Mouse (Mus musculus): ENCODE measurements around the gene Sinhcaf. TPM values are rescaled to one million over a fixed set of nuclear protein-coding genes. Genes with fewer than 3 reads are reported as not detected.
"Not testable (repeated sequence)": the region's sequence is repeated elsewhere in the genome, so short reads cannot be mapped to it uniquely, and the experiment has no call there.

Gene Sinhcaf
- polyA plus RNA-seq, 2 experiments = 28.3 to 69.9 TPM

DNA sequence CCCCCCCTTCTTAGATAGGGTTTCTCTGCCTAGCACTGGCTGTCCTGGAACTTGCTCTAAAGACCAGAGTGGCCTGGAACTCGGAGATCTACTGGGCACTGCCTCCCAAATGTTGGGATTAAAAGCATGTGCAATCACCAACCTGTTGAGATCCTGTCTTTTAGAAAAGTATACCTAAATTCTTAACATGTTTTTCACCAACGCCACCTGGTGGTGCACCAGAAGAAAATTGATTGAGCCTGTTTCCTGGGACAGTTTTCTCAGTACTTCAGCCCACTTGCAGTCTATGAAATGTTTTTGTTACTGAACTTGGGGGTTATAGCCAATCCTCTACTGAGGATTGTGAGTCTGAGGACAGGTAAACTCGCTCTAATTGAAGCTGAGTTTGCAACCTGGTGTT is 29.4 kb downstream of the Sinhcaf start:
- H3K27ac ChIP-seq (replicated peaks; ENCODE audit: low read depth, low read length) = no peak overlapping the region
- no peak for TF ChIP-seq POLR2A (IDR thresholded peaks at IDR 0.05; ENCODE audit: borderline replicate concordance, extremely low read depth, insufficient read depth, insufficient read length)
- peaks cover 12% of the 10 kb centered on the region for H3K36me3 ChIP-seq (ENCODE audit: control insufficient read depth, insufficient read depth, low read length)
- no peak overlapping the region for H3K4me3 ChIP-seq (replicated peaks; ENCODE audit: low read length)
- H3K9me3 ChIP-seq (ENCODE audit: control insufficient read depth, low read length) = no peaks in the 10 kb centered on the region
- DNase-seq (ENCODE audit: low spot score) (peak; percentile 46), ATAC-seq (ENCODE audit: low FRiP score, low read depth) (no peak)
- 29% methylated on average over 3 of the region's 3 CpGs for WGBS
- H3K9ac ChIP-seq (ENCODE audit: low read depth, low read length, severe bottlenecking) = no peak overlapping the region
- H3K4me2 ChIP-seq (replicated peaks; ENCODE audit: low read depth, low read length, severe bottlenecking) = no peak overlapping the region
- H3K4me1 ChIP-seq (ENCODE audit: control insufficient read depth, insufficient read depth, low read length) = no peaks in the 10 kb centered on the region
- H3K27me3 ChIP-seq (ENCODE audit: control insufficient read depth, insufficient read depth, low read length) = no peaks in the 10 kb centered on the region

DNA sequence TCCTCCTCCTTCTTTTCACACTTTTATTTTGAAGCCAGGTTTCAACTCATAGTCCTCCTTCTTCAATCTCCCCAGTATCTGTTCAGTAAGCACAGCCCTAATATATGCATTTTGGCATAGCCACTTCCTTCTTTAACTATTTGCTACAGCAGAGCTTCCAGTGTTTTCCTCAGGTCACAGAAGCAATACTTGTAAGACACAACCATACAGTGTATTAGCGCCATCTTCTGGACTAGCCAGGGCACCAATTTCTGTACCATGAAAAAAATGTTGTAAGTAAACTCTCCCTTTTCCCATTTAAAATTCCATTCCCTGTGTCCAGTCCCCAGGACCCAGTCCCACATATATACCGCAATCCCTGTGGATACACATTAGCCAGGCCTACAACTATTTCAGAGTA is 32.3 kb downstream of the Sinhcaf start:
- DNase-seq (ENCODE audit: low spot score) = peak; percentile 79
- H3K27me3 ChIP-seq (ENCODE audit: control insufficient read depth, insufficient read depth, low read length) = no peaks in the 10 kb centered on the region
- H3K9me3 ChIP-seq (ENCODE audit: control insufficient read depth, low read length) = no peaks in the 10 kb centered on the region
- H3K4me1 ChIP-seq (ENCODE audit: control insufficient read depth, insufficient read depth, low read length) = no peaks in the 10 kb centered on the region
- no peak for ATAC-seq (ENCODE audit: low FRiP score, low read depth)
- H3K36me3 ChIP-seq (ENCODE audit: control insufficient read depth, insufficient read depth, low read length) = no peaks in the 10 kb centered on the region
- H3K9ac ChIP-seq (ENCODE audit: low read depth, low read length, severe bottlenecking) = no peak overlapping the region
- H3K27ac ChIP-seq (replicated peaks; ENCODE audit: low read depth, low read length) = no peak overlapping the region
- no peak for TF ChIP-seq POLR2A (IDR thresholded peaks at IDR 0.05; ENCODE audit: borderline replicate concordance, extremely low read depth, insufficient read depth, insufficient read length)
- H3K4me2 ChIP-seq (replicated peaks; ENCODE audit: low read depth, low read length, severe bottlenecking) = no peak overlapping the region
- H3K4me3 ChIP-seq (replicated peaks; ENCODE audit: low read length) = no peak overlapping the region
- 15% methylated on average over 2 of the region's 2 CpGs for WGBS

DNA sequence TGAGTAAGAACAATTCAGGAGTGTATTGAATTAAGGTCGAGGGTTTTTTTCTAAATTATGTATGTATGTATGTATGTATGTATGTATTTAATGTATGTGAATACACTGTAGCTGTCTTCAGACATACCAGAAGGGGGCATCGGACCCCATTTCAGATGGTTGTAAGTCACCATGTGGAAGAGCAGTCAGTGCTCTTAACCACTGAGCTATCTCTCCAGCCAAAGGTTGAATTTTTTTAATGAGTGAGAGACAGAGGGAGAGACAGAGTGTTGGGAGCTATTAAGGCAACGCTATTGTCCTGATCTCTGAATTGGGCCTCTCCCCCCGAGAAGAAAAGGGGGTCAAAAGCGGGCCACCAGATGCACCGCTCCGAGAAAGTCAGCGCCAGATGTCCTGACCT is 34.4 kb downstream of the Sinhcaf start:
- H3K36me3 ChIP-seq (ENCODE audit: control insufficient read depth, insufficient read depth, low read length); H3K27me3 ChIP-seq (ENCODE audit: control insufficient read depth, insufficient read depth, low read length); DNase-seq (ENCODE audit: low spot score); H3K9ac ChIP-seq (ENCODE audit: low read depth, low read length, severe bottlenecking); H3K27ac ChIP-seq (replicated peaks; ENCODE audit: low read depth, low read length); H3K4me1 ChIP-seq (ENCODE audit: control insufficient read depth, insufficient read depth, low read length); H3K9me3 ChIP-seq (ENCODE audit: control insufficient read depth, low read length); H3K4me2 ChIP-seq (replicated peaks; ENCODE audit: low read depth, low read length, severe bottlenecking); H3K4me3 ChIP-seq (replicated peaks; ENCODE audit: low read length); ATAC-seq (ENCODE audit: low FRiP score, low read depth): not testable (repeated sequence)
- 76% methylated on average over 8 of the region's 8 CpGs for WGBS

GRCm38 (mm10) chr6:148906958-148907357 is 39.3 kb downstream of the Sinhcaf start:
- TF ChIP-seq POLR2A (IDR thresholded peaks at IDR 0.05; ENCODE audit: borderline replicate concordance, extremely low read depth, insufficient read depth, insufficient read length) = no peak
- no peak overlapping the region for H3K4me3 ChIP-seq (replicated peaks; ENCODE audit: low read length)
- no peaks in the 10 kb centered on the region for H3K27me3 ChIP-seq (ENCODE audit: control insufficient read depth, insufficient read depth, low read length)
- 90% methylated on average over 9 of the region's 9 CpGs for WGBS
- H3K4me2 ChIP-seq (replicated peaks; ENCODE audit: low read depth, low read length, severe bottlenecking) = no peak overlapping the region
- H3K4me1 ChIP-seq (ENCODE audit: control insufficient read depth, insufficient read depth, low read length) = no peaks in the 10 kb centered on the region
- no peaks in the 10 kb centered on the region for H3K9me3 ChIP-seq (ENCODE audit: control insufficient read depth, low read length)
- H3K36me3 ChIP-seq (ENCODE audit: control insufficient read depth, insufficient read depth, low read length) = no peaks in the 10 kb centered on the region
- no peak for ATAC-seq (ENCODE audit: low FRiP score, low read depth)
- H3K9ac ChIP-seq (ENCODE audit: low read depth, low read length, severe bottlenecking) = no peak overlapping the region
- no peak for DNase-seq (ENCODE audit: low spot score)
- no peak overlapping the region for H3K27ac ChIP-seq (replicated peaks; ENCODE audit: low read depth, low read length)

- 75% methylated on average over 3 of the region's 3 CpGs for WGBS
- TF ChIP-seq POLR2A (IDR thresholded peaks at IDR 0.05; ENCODE audit: borderline replicate concordance, extremely low read depth, insufficient read depth, insufficient read length) = no peak
- Histone ChIP-seq H3K4me3 (replicated peaks; ENCODE audit: low read length) (no peak overlapping the region), H3K36me3 (ENCODE audit: control insufficient read depth, insufficient read depth, low read length) (no peaks in the 10 kb centered on the region), H3K4me2 (replicated peaks; ENCODE audit: low read depth, low read length, severe bottlenecking) (no peak overlapping the region), H3K4me1 (ENCODE audit: control insufficient read depth, insufficient read depth, low read length) (no peaks in the 10 kb centered on the region), H3K27me3 (ENCODE audit: control insufficient read depth, insufficient read depth, low read length) (no peaks in the 10 kb centered on the region), H3K27ac (replicated peaks; ENCODE audit: low read depth, low read length) (no peak overlapping the region), H3K9me3 (ENCODE audit: control insufficient read depth, low read length) (no peaks in the 10 kb centered on the region), H3K9ac (ENCODE audit: low read depth, low read length, severe bottlenecking) (no peak overlapping the region)
- DNase-seq (ENCODE audit: low spot score) (no peak), ATAC-seq (ENCODE audit: low FRiP score, low read depth) (no peak)
These were observed 43.5 kb downstream of the Sinhcaf start for GRCm38 (mm10) chr6:148902728-148903127.

GRCm38 (mm10) chr6:148896507-148896851 is 49.8 kb downstream of the Sinhcaf start:
- DNase-seq (ENCODE audit: low spot score) (peak; percentile 12), ATAC-seq (ENCODE audit: low FRiP score, low read depth) (peak; percentile 11; the same call in 1 of the 2 replicates)
- 48% methylated on average over 6 of the region's 6 CpGs for WGBS
- no peaks in the 10 kb centered on the region for H3K9me3 ChIP-seq (ENCODE audit: control insufficient read depth, low read length)
- H3K27me3 ChIP-seq (ENCODE audit: control insufficient read depth, insufficient read depth, low read length) = no peaks in the 10 kb centered on the region
- no peaks in the 10 kb centered on the region for H3K36me3 ChIP-seq (ENCODE audit: control insufficient read depth, insufficient read depth, low read length)
- H3K4me3 ChIP-seq (replicated peaks; ENCODE audit: low read length) = peak overlapping the region; percentile 74
- no peak for TF ChIP-seq POLR2A (IDR thresholded peaks at IDR 0.05; ENCODE audit: borderline replicate concordance, extremely low read depth, insufficient read depth, insufficient read length)
- peak overlapping the region; percentile 80 for H3K27ac ChIP-seq (replicated peaks; ENCODE audit: low read depth, low read length)
- H3K4me1 ChIP-seq (ENCODE audit: control insufficient read depth, insufficient read depth, low read length) = 0 out of 2 replicates have a peak, but pooled peaks cover 6% of the 10 kb centered on the region
- H3K4me2 ChIP-seq (replicated peaks; ENCODE audit: low read depth, low read length, severe bottlenecking) = peak overlapping the region; percentile 82
- peak overlapping the region; percentile 80 for H3K9ac ChIP-seq (ENCODE audit: low read depth, low read length, severe bottlenecking)
